ENCODE assay signal across 8 mouse cellular contexts in the genomic region with DNA sequence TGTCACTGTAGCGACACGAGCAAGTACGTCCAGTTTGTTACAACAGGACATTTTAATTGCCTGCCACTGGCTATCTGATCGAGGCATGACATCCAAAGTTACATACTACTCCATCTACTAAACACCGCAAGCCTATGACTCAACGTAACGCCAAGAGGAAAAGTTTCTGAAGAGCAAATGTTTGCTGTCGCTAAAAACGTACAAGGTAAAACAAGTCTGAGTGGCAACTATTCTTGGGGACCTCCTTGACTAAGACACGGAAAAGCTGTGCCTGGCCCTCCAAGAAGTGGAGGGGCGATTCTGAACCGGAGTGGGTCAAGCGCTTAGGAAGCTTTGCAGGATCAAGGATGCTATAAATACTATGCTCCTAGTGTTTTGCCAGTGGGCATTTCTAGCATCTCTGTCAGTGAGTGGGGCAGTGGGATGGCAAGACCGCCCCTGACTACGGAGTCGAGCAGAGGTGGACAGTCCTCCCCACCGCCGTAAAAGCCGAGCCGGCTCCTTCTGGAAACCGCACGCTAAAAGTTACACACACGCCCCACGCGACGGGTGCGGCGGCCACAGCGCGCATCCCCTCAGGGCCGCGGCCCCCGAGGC. TPM values are rescaled to one million over a fixed set of nuclear protein-coding genes. Genes with fewer than 3 reads are reported as not detected.
A peak's percentile ranks its signal among the peaks of the same experiment; 100 is the strongest.
DNase-seq lines count a peak whose midpoint lies in the region; ATAC-seq and TF ChIP-seq lines count a peak whose summit lies in the region.

No protein-coding gene starts in this region.

- TF ChIP-seq EP300 in lung, postnatal 0 days (IDR thresholded peaks at IDR 0.05) = no peak

- peak overlapping the region; percentile 96 for H3K4me3 ChIP-seq in lung, postnatal 0 days (ENCODE audit: low read depth, low read length)

- H3K9me3 ChIP-seq in lung, postnatal 0 days (ENCODE audit: low read length) = no peaks in the 10 kb centered on the region

- TF ChIP-seq CTCF in lung, postnatal 0 days (IDR thresholded peaks at IDR 0.05) = no peak

- WGBS in lung, postnatal 0 days = under 1% methylated on average over 32 of the region's 33 CpGs

- no peaks in the 10 kb centered on the region for H3K27me3 ChIP-seq in lung, postnatal 0 days (replicated peaks; ENCODE audit: insufficient read depth, low read length)

- ATAC-seq in granulocyte monocyte progenitor cell, adult 5-6 weeks (replicated peaks; ENCODE audit: poor library complexity, severe bottlenecking) = 0 out of 2 replicates have a peak, but pooled peaks have one; percentile 6
- no peak; the same call in 1 of the 2 replicates for ATAC-seq in lung, postnatal 0 days

- peak overlapping the region; percentile 100 for H3K27ac ChIP-seq in lung, postnatal 0 days (ENCODE audit: low read length)

- DNase-seq in cerebellum, adult 9-11 months = peak; percentile 65
- DNase-seq in cerebellum, adult 11 months = no peak
- DNase-seq in A20 (ENCODE audit: low read depth, low spot score) = peak; percentile 53
- peak; percentile 44 for DNase-seq in c-Kit-negative CD71-positive TER-119-positive erythroid progenitor cells, embryonic 14.5 days (ENCODE audit: low read depth, low spot score)
- DNase-seq in kidney, postnatal 14 days = peak; percentile 3
- peak; percentile 61 for DNase-seq in lung, postnatal 0 days (ENCODE audit: low spot score)
- DNase-seq in retina, embryonic 14.5 days (ENCODE audit: low spot score) = peak; percentile 35

- peaks cover 3% of the 10 kb centered on the region; the same call in 1 of the 2 replicates for H3K4me1 ChIP-seq in lung, postnatal 0 days (ENCODE audit: insufficient read depth, low read depth, low read length)

- peak overlapping the region; percentile 72 for H3K4me2 ChIP-seq in lung, postnatal 0 days (replicated peaks; ENCODE audit: low read depth, low read length)

- H3K36me3 ChIP-seq in lung, postnatal 0 days (ENCODE audit: insufficient read depth, low read length) = no peaks in the 10 kb centered on the region

- peak overlapping the region; percentile 97 for H3K9ac ChIP-seq in lung, postnatal 0 days (replicated peaks; ENCODE audit: low read depth)

RNA-seq across cellular contexts. Expression of a gene that starts 0.8 kb away (rescaled TPM):
- total RNA-seq in granulocyte monocyte progenitor cell, adult 5-6 weeks (2014; fragmentation: Nextera tagmentation) = 74.6 and 110 TPM in 2 replicates
- total RNA-seq in granulocyte monocyte progenitor cell, adult 5-6 weeks (2017) = 209 and 304 TPM in 2 replicates
- 33.8 and 37.6 TPM in 2 replicates for polyA plus RNA-seq in lung, postnatal 0 days (2015; fragmentation: Nextera tagmentation; extraction: Ambion mirVana)
